Mouse (Mus musculus) brain, embryonic 14.5 days (tissue): Measurements from ENCODE around the gene Defb26. TPM values are rescaled to one million over a fixed set of nuclear protein-coding genes. Genes with fewer than 3 reads are reported as not detected.

Experiments used
- DNase-seq: peaks from one replicate; pipeline ENCODE4 v3.0.0-alpha.2; 2011; ENCODE audit warnings: low read depth
- CTCF ChIP-seq: fragments of 200-500 bp; IDR thresholded peaks from 2 replicates; pipeline ENCODE4 v1.5.1; 2012; ENCODE audit warnings: inconsistent platforms, mild to moderate bottlenecking, moderate library complexity, borderline replicate concordance; ENCODE audit not compliant: insufficient read depth, insufficient read length; ENCODE audit errors: extremely low read depth
- POLR2A ChIP-seq: fragments of 200-500 bp; IDR thresholded peaks from 2 replicates; pipeline ENCODE4 v1.6.1; 2012; ENCODE audit warnings: mild to moderate bottlenecking, inconsistent platforms, borderline replicate concordance; ENCODE audit not compliant: poor library complexity, insufficient read depth, insufficient read length, severe bottlenecking; ENCODE audit errors: extremely low read depth
- polyA plus RNA-seq: library from polyadenylated mRNA; depleted of rRNA; stranded (reverse); fragments of >200 nt; gene quantifications from 2 replicates; pipeline ENCODE4 v1.2.3, GENCODE M21; 2012; rRNA removed

Gene Defb26
- polyA plus RNA-seq, 1 experiment, result not detected

- peak; percentile 24 for DNase-seq
- TF ChIP-seq POLR2A (no peak), CTCF (no peak)
Measured at GRCm38 (mm10) chr2:152459241-152459640, 52.3 kb downstream of the Defb26 start.

Other genes with a start within 250 kb of the Defb26 start
- gene Tbc1d20, start 217.9 kb downstream of the Defb26 start, polyA plus RNA-seq, result 39.4 and 41.5 TPM in 2 replicates
- gene Rbck1, start 179.0 kb downstream of the Defb26 start, polyA plus RNA-seq, result 246 and 256 TPM in 2 replicates
- gene Trib3, start 167.7 kb downstream of the Defb26 start, polyA plus RNA-seq, result 0.62 and 0.70 TPM in 2 replicates
- gene Nrsn2, start 135.1 kb downstream of the Defb26 start, polyA plus RNA-seq, result 25.8 and 33.1 TPM in 2 replicates
- 87.0 and 105 TPM in 2 replicates for gene Sox12, start 113.6 kb downstream of the Defb26 start, polyA plus RNA-seq
- 18.1 and 19.9 TPM in 2 replicates for gene Zcchc3, start 96.7 kb downstream of the Defb26 start, polyA plus RNA-seq
- gene 6820408C15Rik, start 96.1 kb downstream of the Defb26 start, polyA plus RNA-seq, result 1.4 and 2.6 TPM in 2 replicates
- not detected in 2 replicates for gene Defb23, start 47.1 kb downstream of the Defb26 start, polyA plus RNA-seq
- 0.15 TPM in 1 of 2 replicates, not detected in the other for gene Defb20, start 34.6 kb downstream of the Defb26 start, polyA plus RNA-seq
- gene Defb22, start 21.6 kb downstream of the Defb26 start, polyA plus RNA-seq, result not detected in 2 replicates
- gene Defb28, start 6.6 kb upstream of the Defb26 start, polyA plus RNA-seq, result not detected in 2 replicates
- not detected in 2 replicates for gene Defb29, start 28.4 kb upstream of the Defb26 start, polyA plus RNA-seq
- not detected in 2 replicates for gene Gm17416, start 57.6 kb upstream of the Defb26 start, polyA plus RNA-seq
- not detected in 2 replicates for gene Defb21, start 61.1 kb upstream of the Defb26 start, polyA plus RNA-seq
- not detected in 2 replicates for gene Defb19, start 68.6 kb upstream of the Defb26 start, polyA plus RNA-seq
- not detected in 2 replicates for gene Defb45, start 87.7 kb upstream of the Defb26 start, polyA plus RNA-seq
- not detected in 2 replicates for gene Defb36, start 92.6 kb upstream of the Defb26 start, polyA plus RNA-seq
- not detected in 2 replicates for gene Defb25, start 111.4 kb upstream of the Defb26 start, polyA plus RNA-seq
- gene Rem1, start 115.3 kb upstream of the Defb26 start, polyA plus RNA-seq, result 0.33 and 0.48 TPM in 2 replicates
- 188 and 200 TPM in 2 replicates for gene H13, start 157.8 kb upstream of the Defb26 start, polyA plus RNA-seq
- 19.7 and 22.9 TPM in 2 replicates for gene Mcts2, start 175.3 kb upstream of the Defb26 start, polyA plus RNA-seq
- gene Id1, start 224.6 kb upstream of the Defb26 start, polyA plus RNA-seq, result 126 TPM in 2 replicates
- gene Cox4i2, start 242.5 kb upstream of the Defb26 start, polyA plus RNA-seq, result 4.3 and 4.8 TPM in 2 replicates